Mouse (Mus musculus): ENCODE results near the gene Tmed2.

DNA sequence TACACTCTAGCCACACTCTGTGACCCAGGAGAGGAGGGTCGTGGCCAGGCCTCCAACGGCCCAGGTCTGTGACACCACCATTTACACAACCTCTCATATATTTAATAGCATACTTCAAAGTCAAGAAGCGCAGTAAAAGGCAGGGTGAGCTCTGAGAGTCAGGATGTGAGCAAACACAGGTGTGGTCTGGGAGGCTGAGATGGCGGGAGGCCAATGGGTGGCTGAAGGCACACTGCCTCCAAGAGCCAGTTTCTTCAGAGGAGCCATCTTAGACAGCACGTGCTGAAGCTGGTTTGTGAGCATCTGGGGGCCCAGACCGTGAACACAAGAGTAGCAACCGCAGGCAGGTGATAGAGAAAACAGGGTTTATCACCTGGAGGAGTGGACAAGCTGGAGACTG is 35.0 kb downstream of the Tmed2 start:
- TF ChIP-seq CTCF (IDR thresholded peaks at IDR 0.05), result no peak
- no peak for TF ChIP-seq EP300 (IDR thresholded peaks at IDR 0.05)

All from lung, postnatal 0 days (tissue).